Mouse (Mus musculus) spleen, embryonic (tissue): Measurements from ENCODE around the gene Ldlrap1.

Experiments
- CTCF ChIA-PET: fragments of 350-600 bp; sonication (Branson Sonifier 250); formaldehyde crosslinking; loops from one replicate; lab custom pipeline; 2022; lab: Charles Lee

The Ldlrap1 gene

DNA sequence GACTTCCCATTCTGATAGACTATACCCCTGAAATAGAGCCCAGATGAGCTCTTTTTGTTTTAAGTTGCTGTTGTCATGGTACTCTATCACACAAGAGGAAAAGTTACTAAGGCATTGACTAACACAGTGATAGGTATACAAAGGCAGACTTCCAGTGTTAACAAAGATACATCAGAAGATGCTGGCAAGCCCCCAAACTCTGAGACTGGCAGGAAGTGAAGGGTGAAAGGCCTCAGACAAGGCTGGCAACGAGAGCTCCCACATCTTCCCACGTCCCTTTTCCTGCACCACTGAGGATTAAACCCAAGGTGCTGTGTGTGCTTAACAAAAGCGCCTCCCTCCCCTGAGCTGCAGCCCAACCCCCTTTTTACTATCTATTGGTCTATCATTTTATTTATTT, 44.6 kb downstream of the Ldlrap1 start:
- CTCF ChIA-PET, result no interaction called here

DNA sequence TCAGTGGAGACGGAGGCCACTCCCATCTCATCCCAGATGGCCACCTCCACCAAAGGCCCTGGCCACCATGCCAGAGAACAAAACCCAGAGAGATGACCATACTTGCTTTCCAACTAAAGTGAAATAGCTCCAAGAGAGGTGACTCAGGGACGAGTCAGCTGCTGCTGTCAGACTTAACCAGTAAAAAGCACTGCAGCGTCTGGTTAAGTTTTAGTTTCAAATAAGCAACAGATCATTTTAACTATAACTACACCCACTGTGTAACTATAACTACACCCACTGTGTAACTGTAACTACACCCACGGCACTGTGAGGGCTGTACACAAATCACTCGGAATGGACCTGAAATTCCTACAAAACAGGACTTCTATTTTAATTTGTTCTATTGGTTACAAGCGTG, 46.7 kb downstream of the Ldlrap1 start:
- CTCF ChIA-PET, result interaction anchor here (0.5 to 0.6 kb wide), 2 partner anchors 77 to 138 kb away, joined by 3 to 7 read pairs; no protein-coding TSS in a partner anchor

DNA sequence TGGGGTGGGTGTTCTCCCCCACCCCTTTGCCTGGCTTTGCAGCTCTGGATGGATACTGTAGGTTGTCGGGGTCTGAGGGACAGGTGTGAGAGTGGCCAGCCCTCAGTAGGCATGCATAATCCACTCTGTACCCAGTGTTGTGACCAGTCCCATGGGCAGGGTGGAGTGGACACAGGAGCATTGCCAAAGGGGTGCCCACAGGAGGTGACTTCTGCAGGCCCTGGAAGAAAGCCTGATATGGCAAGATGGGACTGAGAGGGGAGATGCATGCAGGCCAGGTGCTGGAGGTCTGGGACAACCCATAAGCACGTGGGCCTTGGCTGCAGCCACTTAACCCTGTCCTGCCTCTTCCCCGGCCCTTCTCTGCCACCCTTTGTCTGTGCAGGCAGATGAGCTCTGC, 47.5 kb downstream of the Ldlrap1 start:
- CTCF ChIA-PET, result no interaction called here

DNA sequence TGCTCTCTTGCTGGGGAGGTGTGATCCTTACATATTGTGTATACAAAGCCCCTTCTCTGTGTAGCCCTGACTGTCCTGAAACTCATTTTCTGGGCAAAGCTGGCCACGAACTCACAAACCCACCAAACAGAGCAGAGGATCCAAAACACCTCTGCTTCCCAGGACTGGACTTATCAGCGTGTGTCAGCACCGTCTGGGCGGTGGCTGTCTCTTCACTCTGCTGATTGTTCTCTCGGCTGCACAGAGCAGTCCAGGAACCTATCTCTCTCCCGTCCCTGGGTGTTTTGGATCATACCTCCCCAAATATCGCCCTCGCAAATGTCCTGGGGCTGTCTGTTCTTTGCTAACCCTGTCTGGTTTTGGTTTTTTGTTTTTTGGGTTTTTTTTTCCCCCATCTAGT, 48.3 kb downstream of the Ldlrap1 start:
- CTCF ChIA-PET, result interaction anchor here (0.7 kb wide), 1 partner anchor 74 kb away, joined by 3 read pairs; no protein-coding TSS in a partner anchor

DNA sequence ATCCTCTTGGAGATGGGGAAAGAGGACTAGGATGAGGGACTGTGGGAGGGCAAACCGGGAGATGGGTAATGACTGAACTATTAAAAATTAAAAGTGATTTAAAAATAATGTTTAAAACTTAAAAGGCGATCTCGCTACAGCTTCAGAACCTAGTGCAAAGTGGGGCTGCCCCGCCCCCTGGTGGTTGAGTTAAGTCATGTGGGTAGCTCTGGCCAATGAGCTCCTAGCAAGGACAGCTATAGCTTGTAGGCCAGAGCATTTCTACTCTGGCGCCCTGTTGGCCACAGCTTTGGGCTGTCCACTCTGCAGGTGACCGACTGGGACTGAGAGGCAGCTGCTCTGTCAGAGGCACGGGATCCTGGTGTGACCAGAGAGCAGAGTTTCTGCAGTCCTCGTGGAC, 53.9 kb downstream of the Ldlrap1 start:
- CTCF ChIA-PET, result interaction anchor here (0.7 to 2.8 kb wide), 3 partner anchors 98 to 171 kb away, joined by 4 to 22 read pairs (median 9); no protein-coding TSS in a partner anchor

DNA sequence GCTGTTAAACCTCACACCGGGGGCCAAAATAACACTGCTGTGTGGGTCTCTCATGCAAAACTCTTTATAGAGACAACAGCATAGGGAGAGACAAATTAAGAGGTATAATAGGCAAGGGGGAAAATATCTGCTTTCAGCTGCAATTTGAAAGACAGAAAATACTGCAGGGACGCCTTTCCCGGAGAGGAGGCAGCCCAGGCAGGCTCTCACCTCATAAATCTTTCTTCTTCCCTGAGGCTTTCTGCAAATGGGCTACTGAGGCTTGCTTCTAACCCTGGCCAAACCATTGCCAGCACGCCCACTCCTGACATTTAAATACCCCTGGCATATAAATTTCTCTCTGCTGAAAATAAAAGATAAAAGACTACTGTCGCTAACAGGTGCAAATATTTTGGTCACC, 62.5 kb downstream of the Ldlrap1 start:
- CTCF ChIA-PET, result no interaction called here

DNA sequence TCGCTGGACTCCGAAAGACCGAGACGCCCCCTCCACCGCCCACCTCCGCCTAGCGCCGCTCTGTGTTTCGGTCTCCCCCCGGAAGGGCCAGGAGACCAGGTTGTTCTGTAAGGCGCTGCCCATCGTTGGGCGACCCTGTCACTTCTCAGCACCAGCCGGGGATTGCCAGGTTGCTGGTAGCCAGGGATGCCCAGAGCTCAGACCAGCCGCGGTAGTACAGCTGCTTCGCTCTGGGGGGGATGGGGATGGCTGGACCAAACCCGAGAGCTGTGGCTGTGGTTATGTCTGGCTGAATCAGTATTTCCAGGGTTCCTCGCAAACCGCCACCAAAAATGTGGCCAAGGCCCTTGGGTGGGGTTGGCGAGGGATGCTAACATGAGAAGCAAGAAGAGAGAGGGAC, 63.2 kb downstream of the Ldlrap1 start:
- CTCF ChIA-PET, result interaction anchor here (0.7 kb wide), 1 partner anchor 134 kb away, joined by 4 read pairs; no protein-coding TSS in a partner anchor

DNA sequence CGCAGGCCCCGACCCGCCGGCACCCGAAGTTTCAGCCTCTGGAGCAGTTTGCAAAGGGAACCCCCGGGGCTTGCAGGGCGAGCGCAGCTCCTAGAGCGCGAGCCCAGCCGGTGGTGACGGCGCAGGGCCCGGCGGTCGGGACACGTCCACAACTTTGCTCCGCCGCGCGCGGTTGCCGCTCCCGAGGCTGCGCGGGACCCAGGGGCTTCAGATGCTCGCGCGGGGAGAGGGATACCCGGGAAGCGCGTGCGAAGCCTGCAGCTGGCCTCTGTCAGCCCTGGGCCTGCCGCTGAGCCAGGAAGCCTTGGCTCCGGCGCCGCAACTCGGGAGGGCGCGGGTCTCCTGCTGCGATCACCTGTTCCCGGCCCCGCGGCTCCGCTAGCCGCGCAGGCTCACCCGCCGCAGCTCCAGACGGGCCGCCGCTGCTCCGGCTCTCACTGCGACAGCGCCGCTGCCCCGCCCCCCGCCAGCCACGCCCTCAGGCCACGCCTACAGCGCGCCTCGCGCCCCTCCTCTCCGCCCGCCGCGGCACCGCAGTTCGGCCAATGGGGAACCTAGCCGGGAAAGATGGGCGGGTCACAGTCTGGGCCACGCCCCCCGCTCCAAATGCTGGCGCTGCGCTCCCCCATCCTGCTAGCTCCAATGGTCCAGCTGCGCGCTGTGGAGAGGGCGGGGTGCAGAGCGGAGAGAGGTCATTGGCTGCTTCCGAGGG, 63.8 kb downstream of the Ldlrap1 start, which contains the start of gene Man1c1:
Man1c1 (minus strand) TSS at position 456 of the 712 bp plus-strand sequence.
- CTCF ChIA-PET, result interaction anchor here (0.7 kb wide), 1 partner anchor 133 kb away, joined by 4 read pairs; no protein-coding TSS in a partner anchor

DNA sequence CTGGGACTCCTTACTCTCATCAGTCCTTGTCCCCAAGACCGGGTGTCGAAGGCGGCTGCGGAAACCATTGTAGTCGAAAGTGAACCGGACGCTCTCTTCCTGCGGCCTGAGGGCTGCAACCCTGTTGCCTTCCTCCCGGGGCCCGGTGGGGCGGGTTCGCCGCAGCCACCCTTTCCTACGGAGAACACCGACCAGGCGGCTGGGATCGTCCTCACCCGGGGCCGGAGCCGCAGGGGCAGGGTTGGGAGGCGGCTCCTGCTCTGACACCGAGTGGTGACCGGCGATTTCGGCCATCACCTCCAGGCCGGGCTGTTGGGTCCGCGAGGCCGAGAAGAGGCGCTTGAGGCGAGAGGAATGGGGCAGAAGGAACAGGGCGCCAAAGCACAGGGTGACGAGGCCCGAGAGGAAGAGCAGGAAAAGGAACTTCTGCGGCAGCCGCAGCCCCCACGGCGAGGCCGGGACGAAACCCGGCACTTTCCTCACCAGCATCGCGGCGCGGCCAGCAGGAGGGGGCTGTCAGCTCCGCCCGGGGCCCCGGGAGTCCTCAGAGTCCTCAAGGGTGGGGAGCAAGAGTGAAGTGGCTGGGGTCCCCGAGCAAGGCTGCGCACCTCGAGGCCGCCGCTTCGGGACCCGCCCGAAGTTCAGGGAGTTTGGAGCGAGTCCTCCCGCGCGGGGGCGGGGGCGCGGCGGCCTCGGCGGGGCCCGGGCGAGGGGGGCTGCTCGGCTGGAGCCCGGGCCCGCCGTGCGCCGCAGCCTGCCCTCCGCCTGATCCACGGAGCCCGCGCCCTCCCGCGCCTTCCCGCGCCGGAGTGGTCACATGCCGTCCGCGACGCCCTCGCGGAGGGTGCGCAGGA, 64.6 kb downstream of the Ldlrap1 start:
- CTCF ChIA-PET, result interaction anchor here (0.6 to 0.7 kb wide), 4 partner anchors 67 to 679 kb away, joined by 3 to 7 read pairs (median 4); no protein-coding TSS in a partner anchor

DNA sequence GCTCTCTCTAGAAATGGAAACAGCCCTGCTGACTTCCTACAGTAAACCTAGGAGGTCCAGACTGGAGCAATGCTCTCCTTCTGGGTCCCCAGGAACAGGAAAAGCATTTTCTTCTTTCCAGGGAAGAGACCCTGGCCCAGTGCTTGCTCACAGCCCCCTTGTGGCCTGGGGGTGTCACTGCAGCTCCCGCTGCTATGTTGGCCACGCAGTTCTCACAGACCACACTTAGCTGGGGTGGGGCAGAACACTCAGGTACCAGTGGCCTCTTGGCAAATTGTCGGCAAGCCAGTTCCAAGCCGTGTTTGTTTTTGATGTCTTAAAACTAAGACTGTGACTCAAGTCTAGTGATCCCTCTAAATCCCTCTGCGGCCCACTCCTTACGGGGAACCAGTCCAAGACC, 65.9 kb downstream of the Ldlrap1 start:
- CTCF ChIA-PET, result no interaction called here

DNA sequence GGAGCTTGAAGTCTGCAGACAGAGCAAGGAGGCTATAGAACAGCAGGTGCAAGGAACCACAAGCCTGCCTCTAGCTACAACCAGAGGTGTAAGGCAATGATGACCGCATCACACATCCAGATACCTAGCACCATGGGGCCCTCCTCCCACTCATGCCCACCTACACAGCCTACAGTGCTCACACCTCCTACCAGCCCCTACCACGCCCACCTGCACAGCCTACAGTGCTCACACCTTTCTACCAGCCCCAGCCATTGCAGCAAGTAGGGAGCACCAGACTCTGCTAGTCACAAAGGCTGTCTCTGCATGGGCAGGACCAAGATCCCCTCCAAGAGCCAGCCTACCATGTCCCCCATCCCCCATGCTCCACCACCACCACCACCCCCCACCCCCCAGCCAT, 66.9 kb downstream of the Ldlrap1 start:
- CTCF ChIA-PET, result no interaction called here

DNA sequence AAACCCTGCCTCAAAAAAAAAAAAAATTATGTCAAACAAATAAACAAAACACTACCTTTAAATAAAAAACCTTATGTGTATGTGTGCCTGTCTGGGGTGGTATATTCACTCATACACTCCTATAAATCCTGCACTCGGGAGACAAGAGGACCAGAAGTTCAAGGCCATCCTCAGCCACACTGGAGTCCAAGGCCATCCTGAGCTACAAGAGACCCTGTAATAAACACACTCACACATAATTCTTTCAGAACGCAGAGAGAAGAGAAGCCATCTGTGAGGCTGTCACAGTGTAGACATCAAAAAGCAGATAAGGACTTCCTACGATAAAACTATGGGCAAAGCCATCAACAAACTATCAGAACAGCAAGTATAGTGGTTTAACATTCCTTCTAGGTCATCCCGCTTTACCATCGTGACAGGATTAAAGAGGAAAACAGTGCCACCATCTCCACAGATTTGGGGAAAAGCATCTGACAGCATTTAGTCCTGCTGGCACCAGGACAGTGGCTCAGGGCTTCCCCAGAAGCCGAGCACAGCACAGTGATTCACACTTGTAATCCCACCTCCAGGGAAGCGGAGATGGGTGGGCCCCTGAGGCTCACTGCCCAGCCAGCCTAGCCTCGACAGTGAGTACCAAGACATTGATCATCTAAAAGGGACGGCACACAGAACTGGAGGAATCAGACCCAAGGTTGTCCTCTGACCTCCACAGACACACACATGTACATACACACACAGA, 74.5 kb downstream of the Ldlrap1 start:
- CTCF ChIA-PET, result no interaction called here

DNA sequence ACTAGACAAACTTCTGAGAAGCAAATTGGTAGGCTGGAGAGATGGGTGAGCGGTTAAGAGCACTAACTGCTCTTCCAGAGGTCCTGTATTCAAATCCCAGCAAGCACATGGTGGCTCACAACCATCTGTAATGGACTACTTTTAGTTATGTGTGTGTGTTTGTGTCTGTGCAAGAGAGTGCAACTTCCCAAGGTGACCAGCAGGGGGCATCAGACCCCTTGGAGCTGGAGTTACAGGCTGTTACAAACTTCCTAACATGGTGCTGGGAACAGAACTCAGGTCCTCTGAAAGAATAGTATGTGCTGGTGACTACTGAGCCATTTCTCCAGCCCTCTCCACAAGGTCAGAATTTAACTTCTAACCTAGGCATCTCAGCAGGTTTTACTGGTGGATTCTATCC, 75.4 kb downstream of the Ldlrap1 start:
- CTCF ChIA-PET, result no interaction called here
